Mouse (Mus musculus): ENCODE measurements around the gene Sctr. TPM values are rescaled to one million over a fixed set of nuclear protein-coding genes. Genes with fewer than 3 reads are reported as not detected.
"Not testable (repeated sequence)": the region's sequence is repeated elsewhere in the genome, so short reads cannot be mapped to it uniquely, and the experiment has no call there.

The Sctr gene
- polyA plus RNA-seq, 1 experiment, result not detected

- Histone ChIP-seq H3K4me3 (replicated peaks; ENCODE audit: control insufficient read depth, low read depth, low read length) (no peak overlapping the region), H3K4me1 (ENCODE audit: control insufficient read depth, insufficient read depth, low read length) (no peaks in the 10 kb centered on the region; the same call in 1 of the 2 replicates), H3K27ac (ENCODE audit: control insufficient read depth, insufficient read depth, low read depth, low read length, poor library complexity) (no peak overlapping the region)
- WGBS, result 61% methylated on average over 5 of the region's 5 CpGs
- TF ChIP-seq CTCF (IDR thresholded peaks at IDR 0.05; ENCODE audit: control insufficient read depth, insufficient read depth, low read length) (no peak), POLR2A (IDR thresholded peaks at IDR 0.05; ENCODE audit: borderline replicate concordance, control insufficient read depth, low read depth, low read length) (no peak)
Observed at GRCm38 (mm10) chr1:120089180-120089579, 82.5 kb downstream of the Sctr start.

- Histone ChIP-seq H3K4me1 (ENCODE audit: control insufficient read depth, insufficient read depth, low read length) (no peaks in the 10 kb centered on the region; the same call in 1 of the 2 replicates), H3K4me3 (replicated peaks; ENCODE audit: control insufficient read depth, low read depth, low read length) (no peak overlapping the region), H3K27ac (ENCODE audit: control insufficient read depth, insufficient read depth, low read depth, low read length, poor library complexity) (no peak overlapping the region)
- no peak for TF ChIP-seq POLR2A (IDR thresholded peaks at IDR 0.05; ENCODE audit: borderline replicate concordance, control insufficient read depth, low read depth, low read length)
- no peak for TF ChIP-seq CTCF (IDR thresholded peaks at IDR 0.05; ENCODE audit: control insufficient read depth, insufficient read depth, low read length)
- 80% methylated on average over 8 of the region's 8 CpGs for WGBS
Observed at GRCm38 (mm10) chr1:120090880-120091570, 84.3 kb downstream of the Sctr start.

- H3K4me3 ChIP-seq (replicated peaks; ENCODE audit: control insufficient read depth, low read depth, low read length); H3K27ac ChIP-seq (ENCODE audit: control insufficient read depth, insufficient read depth, low read depth, low read length, poor library complexity); H3K4me1 ChIP-seq (ENCODE audit: control insufficient read depth, insufficient read depth, low read length): not testable (repeated sequence)
- peak; percentile 94 for TF ChIP-seq CTCF (IDR thresholded peaks at IDR 0.05; ENCODE audit: control insufficient read depth, insufficient read depth, low read length)
- 53% methylated on average over 13 of the region's 14 CpGs for WGBS
Observed at GRCm38 (mm10) chr1:120093482-120094134, 86.9 kb downstream of the Sctr start.

GRCm38 (mm10) chr1:120094920-120095319 lies 88.2 kb downstream of the Sctr start:
- H3K27ac ChIP-seq (ENCODE audit: control insufficient read depth, insufficient read depth, low read depth, low read length, poor library complexity), result no peak overlapping the region
- 28% methylated on average over 3 of the region's 3 CpGs for WGBS
- TF ChIP-seq POLR2A (IDR thresholded peaks at IDR 0.05; ENCODE audit: borderline replicate concordance, control insufficient read depth, low read depth, low read length) (no peak), CTCF (IDR thresholded peaks at IDR 0.05; ENCODE audit: control insufficient read depth, insufficient read depth, low read length) (no peak)
- H3K4me1 ChIP-seq (ENCODE audit: control insufficient read depth, insufficient read depth, low read length), result no peaks in the 10 kb centered on the region; the same call in none of the 2 replicates
- H3K4me3 ChIP-seq (replicated peaks; ENCODE audit: control insufficient read depth, low read depth, low read length), result no peak overlapping the region

- WGBS, result 10% methylated on average over 7 of the region's 7 CpGs
- H3K4me1 ChIP-seq (ENCODE audit: control insufficient read depth, insufficient read depth, low read length), result peaks cover 2% of the 10 kb centered on the region; the same call in 1 of the 2 replicates
- H3K27ac ChIP-seq (ENCODE audit: control insufficient read depth, insufficient read depth, low read depth, low read length, poor library complexity), result no peak overlapping the region
- TF ChIP-seq POLR2A (IDR thresholded peaks at IDR 0.05; ENCODE audit: borderline replicate concordance, control insufficient read depth, low read depth, low read length) (no peak), CTCF (IDR thresholded peaks at IDR 0.05; ENCODE audit: control insufficient read depth, insufficient read depth, low read length) (peak; percentile 68)
- H3K4me3 ChIP-seq (replicated peaks; ENCODE audit: control insufficient read depth, low read depth, low read length), result no peak overlapping the region
Observed at GRCm38 (mm10) chr1:120098327-120098726, 91.6 kb downstream of the Sctr start.

GRCm38 (mm10) chr1:120099483-120099882 lies 92.8 kb downstream of the Sctr start:
- TF ChIP-seq CTCF (IDR thresholded peaks at IDR 0.05; ENCODE audit: control insufficient read depth, insufficient read depth, low read length) (no peak), POLR2A (IDR thresholded peaks at IDR 0.05; ENCODE audit: borderline replicate concordance, control insufficient read depth, low read depth, low read length) (no peak)
- Histone ChIP-seq H3K27ac (ENCODE audit: control insufficient read depth, insufficient read depth, low read depth, low read length, poor library complexity) (peak overlapping the region; percentile 65), H3K4me1 (ENCODE audit: control insufficient read depth, insufficient read depth, low read length) (peaks cover 2% of the 10 kb centered on the region; the same call in 1 of the 2 replicates), H3K4me3 (replicated peaks; ENCODE audit: control insufficient read depth, low read depth, low read length) (no peak overlapping the region)
- WGBS, result 15% methylated on average over 6 of the region's 6 CpGs

GRCm38 (mm10) chr1:120100456-120101226 lies 93.9 kb downstream of the Sctr start:
- WGBS, result 56% methylated on average over 8 of the region's 8 CpGs
- TF ChIP-seq CTCF (IDR thresholded peaks at IDR 0.05; ENCODE audit: control insufficient read depth, insufficient read depth, low read length), result no peak
- no peak for TF ChIP-seq POLR2A (IDR thresholded peaks at IDR 0.05; ENCODE audit: borderline replicate concordance, control insufficient read depth, low read depth, low read length)
- peaks cover 2% of the 10 kb centered on the region; the same call in 1 of the 2 replicates for H3K4me1 ChIP-seq (ENCODE audit: control insufficient read depth, insufficient read depth, low read length)
- H3K4me3 ChIP-seq (replicated peaks; ENCODE audit: control insufficient read depth, low read depth, low read length), result no peak overlapping the region
- peak overlapping the region; percentile 19; the same call in 1 of the 2 replicates for H3K27ac ChIP-seq (ENCODE audit: control insufficient read depth, insufficient read depth, low read depth, low read length, poor library complexity)

- Histone ChIP-seq H3K4me3 (replicated peaks; ENCODE audit: control insufficient read depth, low read depth, low read length) (no peak overlapping the region), H3K4me1 (ENCODE audit: control insufficient read depth, insufficient read depth, low read length) (peaks cover 2% of the 10 kb centered on the region; the same call in 1 of the 2 replicates), H3K27ac (ENCODE audit: control insufficient read depth, insufficient read depth, low read depth, low read length, poor library complexity) (no peak overlapping the region)
- 70% methylated on average over 3 of the region's 3 CpGs for WGBS
- no peak for TF ChIP-seq CTCF (IDR thresholded peaks at IDR 0.05; ENCODE audit: control insufficient read depth, insufficient read depth, low read length)
- TF ChIP-seq POLR2A (IDR thresholded peaks at IDR 0.05; ENCODE audit: borderline replicate concordance, control insufficient read depth, low read depth, low read length), result no peak
Observed at GRCm38 (mm10) chr1:120101227-120101609, 94.5 kb downstream of the Sctr start.
